Mouse (Mus musculus) thymus, adult 2 months (tissue): ENCODE measurements around the gene Pramef8. TPM values are rescaled to one million over a fixed set of nuclear protein-coding genes. Genes with fewer than 3 reads are reported as not detected.

Source experiments
- DNase-seq: peaks from one replicate; pipeline ENCODE4 v3.0.0; 2021
- H3K27ac ChIP-seq: fragments of 200-500 bp; 2 replicates; pipeline ENCODE4 v1.5.1; 2012; ENCODE audit warnings: low read length, control low read depth; ENCODE audit not compliant: control insufficient read depth, insufficient read depth
- H3K27me3 ChIP-seq: fragments of 200-500 bp; 2 replicates; pipeline ENCODE4 v1.6.1; 2012; ENCODE audit warnings: mild to moderate bottlenecking, low read length, moderate library complexity, mixed read lengths; ENCODE audit not compliant: control insufficient read depth, insufficient read depth
- H3K36me3 ChIP-seq: fragments of 200-500 bp; 2 replicates; pipeline ENCODE4 v1.6.1; 2012; ENCODE audit warnings: mild to moderate bottlenecking, low read length, moderate library complexity; ENCODE audit not compliant: control insufficient read depth, insufficient read depth
- H3K4me1 ChIP-seq: fragments of 200-500 bp; replicated peaks from 2 replicates; pipeline ENCODE4 v1.6.1; 2012; ENCODE audit warnings: low read length; ENCODE audit not compliant: control insufficient read depth, insufficient read depth
- H3K4me3 ChIP-seq: fragments of 200-500 bp; 2 replicates; pipeline ENCODE4 v1.5.1; 2012; ENCODE audit warnings: mild to moderate bottlenecking, low read length, control low read depth, moderate library complexity; ENCODE audit not compliant: control insufficient read depth, insufficient read depth
- CTCF ChIP-seq: fragments of 200-500 bp; IDR thresholded peaks from 2 replicates; pipeline ENCODE4 v1.5.1; 2012; ENCODE audit warnings: mild to moderate bottlenecking, control low read depth, low read length, moderate library complexity, borderline replicate concordance; ENCODE audit not compliant: control insufficient read depth, poor library complexity, insufficient read depth; ENCODE audit errors: extremely low read depth
- POLR2A ChIP-seq: fragments of 200-500 bp; IDR thresholded peaks from 2 replicates; pipeline ENCODE4 v1.6.1; 2012; ENCODE audit warnings: mild to moderate bottlenecking, low read length, control low read depth, moderate library complexity; ENCODE audit not compliant: control insufficient read depth, poor library complexity, insufficient read depth; ENCODE audit errors: extremely low read depth
- WGBS: fragments of 180-500 bp; shearing (Covaris S2); methylation state at CpG from one replicate; pipeline ENCODE4 v1.1.7; 2018; 5-methylcytosine and 5-hydroxymethylcytosine counted together
- polyA plus RNA-seq: library from polyadenylated mRNA; depleted of rRNA; stranded (reverse); fragments of >200 nt; gene quantifications from 2 replicates; pipeline ENCODE4 v1.2.3, GENCODE M21; 2012; rRNA removed

The Pramef8 gene
- polyA plus RNA-seq, 1 experiment, result 13.6 TPM

DNA sequence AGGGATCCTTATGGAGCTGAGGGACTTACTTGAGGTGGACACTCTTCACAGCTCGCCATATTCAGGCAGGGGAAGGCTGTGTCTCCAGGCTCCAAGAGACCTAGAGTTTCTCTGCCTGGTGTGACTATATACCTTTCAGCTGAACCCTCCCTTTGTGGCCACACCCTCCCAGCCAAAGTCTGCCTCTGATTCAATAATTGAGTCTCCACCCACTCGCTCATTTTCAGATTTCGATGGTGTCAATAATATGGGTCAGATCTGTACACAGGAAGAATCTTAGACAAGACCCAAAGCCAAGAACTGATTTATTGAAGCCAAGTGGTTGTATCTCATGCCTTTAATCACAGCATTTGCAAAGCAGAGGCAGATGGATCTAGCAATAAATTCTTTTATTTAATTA is 38.0 kb downstream of the Pramef8 start, which contains the start of gene Oog4:
Gene Oog4, minus strand, starts transcription at position 101 of the 400 bp plus-strand sequence.
- Histone ChIP-seq H3K27ac (no peak within 1 kb of the TSS), H3K4me3 (no peak within 1 kb of the TSS), H3K27me3 (no peaks in the 10 kb centered on the region), H3K36me3 (no peaks in the 10 kb centered on the region), H3K4me1 (no peaks in the 10 kb centered on the region)
- TF ChIP-seq CTCF, result no peak
- TF ChIP-seq POLR2A, result no peak
- no peak for DNase-seq
- 88% methylated on average over 3 of the region's 3 CpGs for WGBS

Other genes starting within 250 kb of the Pramef8 start
- gene Prdm2, start 199.4 kb upstream of the Pramef8 start, polyA plus RNA-seq, result 26.5 and 26.8 TPM in 2 replicates
- gene Pdpn, start 112.9 kb upstream of the Pramef8 start, polyA plus RNA-seq, result 2.1 and 2.2 TPM in 2 replicates
- gene Lrrc38, start 62.7 kb upstream of the Pramef8 start, polyA plus RNA-seq, result 0.11 and 0.19 TPM in 2 replicates
- gene Pramel1, start 18.0 kb upstream of the Pramef8 start, polyA plus RNA-seq, result not detected in 2 replicates
- not detected in 2 replicates for gene Oog4, start 37.9 kb downstream of the Pramef8 start, polyA plus RNA-seq
- 0.05 and 0.08 TPM in 2 replicates for gene Gm13043, start 98.9 kb downstream of the Pramef8 start, polyA plus RNA-seq
- not detected in 2 replicates for gene Gm13040, start 123.5 kb downstream of the Pramef8 start, polyA plus RNA-seq
- gene BC080695, start 139.3 kb downstream of the Pramef8 start, polyA plus RNA-seq, result not detected in 2 replicates
- gene Gm13057, start 139.3 kb downstream of the Pramef8 start, polyA plus RNA-seq, result not detected in 2 replicates
- not detected in 2 replicates for gene Gm13083, start 202.6 kb downstream of the Pramef8 start, polyA plus RNA-seq
- not detected in 2 replicates for gene Gm13088, start 244.8 kb downstream of the Pramef8 start, polyA plus RNA-seq